Comparison of ENCODE assay signal across 9 mouse cellular contexts in the genomic region with DNA sequence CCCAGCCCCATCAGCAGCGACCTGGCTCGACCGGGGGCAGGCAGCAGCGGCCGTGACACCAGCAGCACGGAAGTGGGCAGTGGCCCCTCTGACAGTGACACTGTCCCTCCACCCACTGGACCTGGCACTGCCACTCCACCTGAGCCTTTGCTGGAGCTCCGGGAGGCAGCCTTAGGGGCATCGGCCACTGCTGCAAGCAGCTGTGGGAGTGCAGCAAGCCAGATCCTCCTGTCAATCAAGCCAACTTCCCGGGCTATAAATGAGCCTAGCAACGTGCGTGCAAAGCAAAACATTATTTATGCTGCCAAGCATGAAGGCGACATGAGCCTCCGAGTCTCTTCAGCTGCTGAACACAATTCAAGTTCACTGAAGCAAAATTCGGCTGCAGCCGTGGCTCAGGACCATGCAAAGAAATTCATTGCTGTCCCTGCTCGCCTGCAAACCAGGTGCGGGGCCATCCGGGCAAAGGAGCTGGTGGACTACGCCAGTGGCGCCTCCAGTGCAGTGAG. TPM values are rescaled to one million over a fixed set of nuclear protein-coding genes. Genes with fewer than 3 reads are reported as not detected.
A peak's percentile ranks its signal among the peaks of the same experiment; 100 is the strongest.
DNase-seq lines count a peak whose midpoint lies in the region; TF ChIP-seq lines count a peak whose summit lies in the region.
"Had no signal": no experiment of that assay in that cellular context is flagged by ENCODE, and none has a peak within 500 bp of the region (broad histone marks: within the 10 kb centered on the region; RNA-seq: fewer than 3 reads in every experiment).

No protein-coding gene starts in this region.

- no peaks in the 10 kb centered on the region for H3K27me3 ChIP-seq in thymus, adult 2 months (ENCODE audit: control insufficient read depth, insufficient read depth, low read length)

- no peak for TF ChIP-seq CTCF in thymus, adult 2 months (IDR thresholded peaks at IDR 0.05; ENCODE audit: borderline replicate concordance, control insufficient read depth, extremely low read depth, insufficient read depth, low read length, poor library complexity)

- no peak overlapping the region for H3K27ac ChIP-seq in thymus, adult 2 months (ENCODE audit: control insufficient read depth, insufficient read depth, low read length)

- intact Hi-C loops in left cerebral cortex, postnatal 4 days (cut with DNase I) = no loop called here

- 84% methylated on average over 20 of the region's 20 CpGs for WGBS in thymus, adult 2 months

- no peaks in the 10 kb centered on the region for H3K4me1 ChIP-seq in thymus, adult 2 months (replicated peaks; ENCODE audit: control insufficient read depth, insufficient read depth, low read length)

- no peak for TF ChIP-seq POLR2A in thymus, adult 2 months (IDR thresholded peaks at IDR 0.05; ENCODE audit: control insufficient read depth, extremely low read depth, insufficient read depth, low read length, poor library complexity)

- H3K36me3 ChIP-seq in thymus, adult 2 months (ENCODE audit: control insufficient read depth, insufficient read depth, low read length) = no peaks in the 10 kb centered on the region

- DNase-seq in left cerebral cortex, adult 11 months (ENCODE audit: low spot score) = peak; percentile 14
- DNase-seq in left cerebral cortex, postnatal 4 days = no peak
- DNase-seq in gastrocnemius, postnatal 10 days = peak; percentile 56
- peak; percentile 28 for DNase-seq in kidney, postnatal 10 days
- DNase-seq in retina, postnatal 1 day = peak; percentile 76
- no peak for DNase-seq in thymus, adult 2 months
- no peak for DNase-seq in c-Kit-positive CD71-positive TER-119-positive erythroid progenitor cells, embryonic 14.5 days (ENCODE audit: low spot score)
- DNase-seq in adrenal gland, postnatal 10 days = no peak

- H3K4me3 ChIP-seq in thymus, adult 2 months (ENCODE audit: control insufficient read depth, insufficient read depth, low read length) = no peak overlapping the region

RNA-seq across cellular contexts. Expression of gene Gm5105, which starts 0.8 kb away (rescaled TPM):
- total RNA-seq in left cerebral cortex, postnatal 4 days (2021) = not detected
- 1 to 10 TPM; 2.0 to 2.5 TPM for total RNA-seq in gastrocnemius, postnatal 10 days (2021)
- not detected in 2 replicates for polyA plus RNA-seq in thymus, adult 2 months (2012; rRNA removed)
- under 1 TPM in 1 of 2 experiments, not detected in 1; 0.33 TPM for total RNA-seq in adrenal gland, postnatal 10 days (2021)
- total RNA-seq: liver, adult 2 months had no signal
- polyA plus RNA-seq: liver, adult 2 months had no signal

RNA-seq across cellular contexts. Expression of gene 1110002E22Rik, which starts 1.6 kb away (rescaled TPM):
- total RNA-seq in left cerebral cortex, postnatal 4 days (2021) = 1 to 10 TPM; 2.8 to 3.4 TPM
- 100 to 1,000 TPM; 191 to 209 TPM for total RNA-seq in gastrocnemius, postnatal 10 days (2021)
- 0.28 and 0.74 TPM in 2 replicates for polyA plus RNA-seq in thymus, adult 2 months (2012; rRNA removed)
- 10 to 100 TPM in 1 of 2 experiments, 1 to 10 TPM in 1; 2.5 to 11.6 TPM for total RNA-seq in adrenal gland, postnatal 10 days (2021)
- polyA plus RNA-seq: liver, adult 2 months had no signal

Comparison
In these comparisons a context has a peak if more than half of its experiments do, and no peak if none do; other contexts are left out.
1. DNase-seq: peak in left cerebral cortex, adult 11 months (single experiment), gastrocnemius, postnatal 10 days (single experiment), kidney, postnatal 10 days (single experiment) and retina, postnatal 1 day (single experiment); none in left cerebral cortex, postnatal 4 days (single experiment), thymus, adult 2 months (single experiment), c-Kit-positive CD71-positive TER-119-positive erythroid progenitor cells, embryonic 14.5 days (single experiment) and adrenal gland, postnatal 10 days (single experiment).
2. RNA of gene 1110002E22Rik, which starts 1.6 kb away (total RNA-seq): 191 to 209 TPM in gastrocnemius, postnatal 10 days; 2.5 to 11.6 TPM in adrenal gland, postnatal 10 days and 2.8 to 3.4 TPM in left cerebral cortex, postnatal 4 days; every median in the first group is over 10 times any median in the second.